24 mouse cellular contexts compared by ENCODE assay signal in genomic region chr6:137136401-137136800, GRCm38 (mm10). TPM values are rescaled to one million over a fixed set of nuclear protein-coding genes. Genes with fewer than 3 reads are reported as not detected.
DNase-seq lines count a peak whose midpoint lies in the region; ATAC-seq and TF ChIP-seq lines count a peak whose summit lies in the region.
"Had no signal": no experiment of that assay in that cellular context is flagged by ENCODE, and none has a peak within 500 bp of the region (broad histone marks: within the 10 kb centered on the region; RNA-seq: fewer than 3 reads in every experiment).

No protein-coding gene starts in this region.

- H3K27me3 ChIP-seq in heart, embryonic 15.5 days: no peaks in the 10 kb centered on the region
- no peaks in the 10 kb centered on the region for H3K27me3 ChIP-seq in liver, postnatal 0 days (ENCODE audit: insufficient read depth, low read length)
- no peaks in the 10 kb centered on the region for H3K27me3 ChIP-seq in liver, embryonic 11.5 days (replicated peaks; ENCODE audit: control insufficient read depth, insufficient read depth, low read length)
- no peaks in the 10 kb centered on the region for H3K27me3 ChIP-seq in heart, postnatal 0 days (ENCODE audit: control insufficient read depth, insufficient read depth, low read length)
- H3K27me3 ChIP-seq: CH12.LX; embryonic facial prominence, embryonic 12.5 days; limb, embryonic 13.5 days had no signal

- no peaks in the 10 kb centered on the region for H3K9me3 ChIP-seq in heart, embryonic 15.5 days (replicated peaks)
- no peaks in the 10 kb centered on the region for H3K9me3 ChIP-seq in liver, postnatal 0 days (ENCODE audit: low read length)
- no peaks in the 10 kb centered on the region for H3K9me3 ChIP-seq in liver, embryonic 11.5 days (ENCODE audit: control insufficient read depth, low read length)
- H3K9me3 ChIP-seq in heart, postnatal 0 days (replicated peaks; ENCODE audit: control insufficient read depth, low read length): no peaks in the 10 kb centered on the region
- H3K9me3 ChIP-seq: embryonic facial prominence, embryonic 12.5 days; forebrain, embryonic 10.5 days; limb, embryonic 13.5 days; midbrain, embryonic 10.5 days had no signal

- peaks cover 25% of the 10 kb centered on the region for H3K4me1 ChIP-seq in heart, embryonic 15.5 days (replicated peaks)
- 0 out of 2 replicates have a peak, but pooled peaks cover 2% of the 10 kb centered on the region for H3K4me1 ChIP-seq in liver, postnatal 0 days (ENCODE audit: insufficient read depth)
- H3K4me1 ChIP-seq in liver, embryonic 11.5 days (replicated peaks; ENCODE audit: control insufficient read depth, insufficient read depth, low read length): peaks cover 1% of the 10 kb centered on the region
- peaks cover 15% of the 10 kb centered on the region for H3K4me1 ChIP-seq in heart, postnatal 0 days (ENCODE audit: control insufficient read depth, insufficient read depth)

- no peak for TF ChIP-seq EP300 in liver, postnatal 0 days (IDR thresholded peaks at IDR 0.05; ENCODE audit: low read depth)
- no peak for TF ChIP-seq EP300 in heart, postnatal 0 days (IDR thresholded peaks at IDR 0.05; ENCODE audit: low read depth)

- 52% methylated on average over 4 of the region's 4 CpGs for WGBS in heart, embryonic 15.5 days
- WGBS in liver, postnatal 0 days (ENCODE audit: insufficient replicate concordance): 59% methylated on average over 4 of the region's 4 CpGs
- 71% methylated on average over 4 of the region's 4 CpGs for WGBS in liver, embryonic 11.5 days
- WGBS in heart, postnatal 0 days: 42% methylated on average over 4 of the region's 4 CpGs

- DNase-seq in gastrocnemius, adult 2 months: no peak
- DNase-seq in gastrocnemius, postnatal 14 days: no peak
- DNase-seq in heart, postnatal 36 days: no peak
- no peak for DNase-seq in liver, postnatal 0 days
- DNase-seq in liver, embryonic 11.5 days (ENCODE audit: low spot score): no peak
- no peak for DNase-seq in heart, postnatal 0 days (ENCODE audit: low spot score)
- DNase-seq: adrenal gland, postnatal 36 days; cerebellum, adult 2 months; gastrocnemius, postnatal 10 days; kidney, adult 8-10 months; kidney, postnatal 36 days; layer of hippocampus, adult 9-11 months; lung, adult 2 months; lung, postnatal 36 days; right cerebral cortex, postnatal 4 days; thymus, postnatal 36 days had no signal

- H3K27ac ChIP-seq in gastrocnemius, adult 2 months: peak overlapping the region; percentile 79
- H3K27ac ChIP-seq in heart, embryonic 15.5 days: peak overlapping the region; percentile 84
- H3K27ac ChIP-seq in liver, postnatal 0 days (ENCODE audit: low read depth): peak overlapping the region; percentile 34; the same call in 1 of the 2 replicates
- H3K27ac ChIP-seq in liver, embryonic 11.5 days (ENCODE audit: low read depth, low read length): no peak overlapping the region
- H3K27ac ChIP-seq in heart, postnatal 0 days (ENCODE audit: low read depth): peak overlapping the region; percentile 91
- H3K27ac ChIP-seq: midbrain, embryonic 10.5 days had no signal

- H3K4me2 ChIP-seq in heart, embryonic 15.5 days: peak overlapping the region; percentile 49; the same call in 1 of the 2 replicates
- H3K4me2 ChIP-seq in liver, postnatal 0 days (ENCODE audit: low read depth, low read length): no peak overlapping the region
- H3K4me2 ChIP-seq in liver, embryonic 11.5 days: no peak overlapping the region
- H3K4me2 ChIP-seq in heart, postnatal 0 days (ENCODE audit: low read depth, low read length): peak overlapping the region; percentile 28
- H3K4me2 ChIP-seq: limb, embryonic 13.5 days had no signal

- TF ChIP-seq CTCF in gastrocnemius, adult 2 months (IDR thresholded peaks at IDR 0.05): no peak
- no peak for TF ChIP-seq CTCF in liver, postnatal 0 days (IDR thresholded peaks at IDR 0.05; ENCODE audit: low read depth)
- TF ChIP-seq CTCF in heart, postnatal 0 days (IDR thresholded peaks at IDR 0.05; ENCODE audit: low read depth): no peak

- peak overlapping the region; percentile 57 for H3K4me3 ChIP-seq in gastrocnemius, adult 2 months
- peak overlapping the region; percentile 8; the same call in 1 of the 2 replicates for H3K4me3 ChIP-seq in heart, embryonic 15.5 days
- H3K4me3 ChIP-seq in liver, postnatal 0 days (ENCODE audit: low read depth, low read length): no peak overlapping the region
- no peak overlapping the region for H3K4me3 ChIP-seq in liver, embryonic 11.5 days (ENCODE audit: low read depth, low read length)
- H3K4me3 ChIP-seq in heart, postnatal 0 days (ENCODE audit: low read depth, low read length): no peak overlapping the region
- H3K4me3 ChIP-seq: embryonic facial prominence, embryonic 12.5 days; forebrain, embryonic 10.5 days; limb, embryonic 13.5 days; midbrain, embryonic 10.5 days had no signal

- intact Hi-C loops in gastrocnemius, adult 2 months (cut with DNase I): no loop called here
- intact Hi-C loops in gastrocnemius, postnatal 14 days (cut with DNase I; ENCODE audit: low total_unique reads): no loop called here
- intact Hi-C loops in heart, postnatal 36 days (cut with DNase I): no loop called here

- no peaks in the 10 kb centered on the region for H3K36me3 ChIP-seq in heart, embryonic 15.5 days
- no peaks in the 10 kb centered on the region for H3K36me3 ChIP-seq in liver, postnatal 0 days (replicated peaks; ENCODE audit: insufficient read depth, low read length)
- no peaks in the 10 kb centered on the region for H3K36me3 ChIP-seq in liver, embryonic 11.5 days (ENCODE audit: control insufficient read depth, insufficient read depth, low read length)
- H3K36me3 ChIP-seq in heart, postnatal 0 days (replicated peaks; ENCODE audit: control insufficient read depth, insufficient read depth, low read length): no peaks in the 10 kb centered on the region
- H3K36me3 ChIP-seq: embryonic facial prominence, embryonic 12.5 days; forebrain, embryonic 10.5 days; limb, embryonic 13.5 days; midbrain, embryonic 10.5 days had no signal

- no peak for ATAC-seq in heart, embryonic 15.5 days (replicated peaks; ENCODE audit: insufficient number of reproducible peaks, insufficient read depth, low FRiP score, low read depth)
- no peak for ATAC-seq in liver, postnatal 0 days
- ATAC-seq in liver, embryonic 11.5 days (replicated peaks; ENCODE audit: low FRiP score): no peak
- ATAC-seq in heart, postnatal 0 days (ENCODE audit: insufficient read depth, low read depth): no peak

- no peak overlapping the region for H3K9ac ChIP-seq in heart, embryonic 15.5 days
- no peak overlapping the region for H3K9ac ChIP-seq in liver, postnatal 0 days (replicated peaks)
- no peak overlapping the region for H3K9ac ChIP-seq in liver, embryonic 11.5 days (ENCODE audit: low read depth, low read length)
- H3K9ac ChIP-seq in heart, postnatal 0 days (replicated peaks; ENCODE audit: low read depth, low read length): no peak overlapping the region
- H3K9ac ChIP-seq: embryonic facial prominence, embryonic 12.5 days; limb, embryonic 13.5 days had no signal

RNA-seq across cellular contexts. Expression of gene Rerg, which starts 33.9 kb away (rescaled TPM):
- 1 to 10 TPM; 1.4 to 1.7 TPM for total RNA-seq in gastrocnemius, adult 2 months (2021)
- 1 to 10 TPM; 2.1 to 4.4 TPM for total RNA-seq in gastrocnemius, postnatal 14 days (2021)
- 5.5 and 6.2 TPM in 2 replicates for polyA plus RNA-seq in heart, embryonic 15.5 days (2015; fragmentation: Nextera tagmentation; extraction: Ambion mirVana)
- 1 to 10 TPM; 3.6 to 4.1 TPM for total RNA-seq in heart, postnatal 36 days (2021)
- polyA plus RNA-seq in liver, postnatal 0 days (2015; fragmentation: Nextera tagmentation; extraction: Ambion mirVana): 5.6 and 6.9 TPM in 2 replicates
- 3.4 and 3.5 TPM in 2 replicates for polyA plus RNA-seq in liver, embryonic 11.5 days (2014; fragmentation: Nextera tagmentation; extraction: Ambion mirVana)
- total RNA-seq in heart, postnatal 0 days (2014; rRNA removed; ENCODE audit: low replicate concordance): 0.88 and 1.6 TPM in 2 replicates
- 4.3 and 5.1 TPM in 2 replicates for polyA plus RNA-seq in heart, postnatal 0 days (2015; fragmentation: Nextera tagmentation; extraction: Ambion mirVana)
- total RNA-seq: CH12.LX; common myeloid progenitor, adult 5-6 weeks; neutrophil, adult 5-6 weeks had no signal

Comparison
In these comparisons a context has a peak if more than half of its experiments do, and no peak if none do; other contexts are left out.
1. H3K4me3 ChIP-seq: peak in gastrocnemius, adult 2 months (single experiment) and heart, embryonic 15.5 days (single experiment); none in liver, postnatal 0 days (single experiment), liver, embryonic 11.5 days (single experiment) and heart, postnatal 0 days (single experiment).
2. H3K4me2 ChIP-seq: peak in heart, embryonic 15.5 days (single experiment) and heart, postnatal 0 days (single experiment); none in liver, postnatal 0 days (single experiment) and liver, embryonic 11.5 days (single experiment).